Mouse (Mus musculus) heart, postnatal 0 days (tissue): ENCODE measurements around the gene Osbpl5. TPM values are rescaled to one million over a fixed set of nuclear protein-coding genes. Genes with fewer than 3 reads are reported as not detected.

Experiments
- ATAC-seq: fragments of 200-750 bp; cut with Nextera tagmentation; 2 replicates; pipeline ENCODE4 v1.8.0; 2017; ENCODE audit warnings: low read depth, moderate number of reproducible peaks, moderate library complexity; ENCODE audit not compliant: insufficient read depth
- DNase-seq: peaks from one replicate; pipeline ENCODE4 v3.0.0-alpha.2; 2016; ENCODE audit warnings: low spot score
- H3K27ac ChIP-seq: fragments of 300-500 bp; sonication (generic); 2 replicates; pipeline ENCODE4 v1.5.1; 2014; ENCODE audit warnings: low read depth, mild to moderate bottlenecking
- H3K27me3 ChIP-seq: fragments of 300-500 bp; sonication (generic); 2 replicates; pipeline ENCODE4 v1.6.1; 2014; ENCODE audit warnings: low read length, mixed read lengths; ENCODE audit not compliant: control insufficient read depth, insufficient read depth
- H3K36me3 ChIP-seq: fragments of 300-500 bp; sonication (generic); replicated peaks from 2 replicates; pipeline ENCODE4 v1.6.1; 2014; ENCODE audit warnings: low read length, mixed read lengths; ENCODE audit not compliant: control insufficient read depth, insufficient read depth
- H3K4me1 ChIP-seq: fragments of 300-500 bp; sonication (generic); 2 replicates; pipeline ENCODE4 v1.6.1; 2014; ENCODE audit warnings: antibody characterized with exemption; ENCODE audit not compliant: control insufficient read depth, insufficient read depth
- H3K4me2 ChIP-seq: fragments of 300-500 bp; sonication (generic); 2 replicates; pipeline ENCODE4 v1.6.1; 2014; ENCODE audit warnings: low read depth, mild to moderate bottlenecking, low read length, moderate library complexity
- H3K4me3 ChIP-seq: fragments of 300-500 bp; sonication (generic); 2 replicates; pipeline ENCODE4 v1.5.1; 2014; ENCODE audit warnings: low read depth, low read length
- H3K9ac ChIP-seq: fragments of 300-500 bp; sonication (generic); replicated peaks from 2 replicates; pipeline ENCODE4 v1.6.1; 2014; ENCODE audit warnings: low read depth, low read length, mixed read lengths
- H3K9me3 ChIP-seq: fragments of 300-500 bp; sonication (generic); replicated peaks from 2 replicates; pipeline ENCODE4 v1.6.1; 2016; ENCODE audit warnings: low read length; ENCODE audit not compliant: control insufficient read depth
- CTCF ChIP-seq: IDR thresholded peaks from 2 replicates; pipeline ENCODE4 v1.5.1; 2016; ENCODE audit warnings: antibody characterized with exemption, control low read depth, low read depth
- EP300 ChIP-seq: IDR thresholded peaks from 2 replicates; pipeline ENCODE4 v1.6.1; 2016; ENCODE audit warnings: antibody characterized with exemption, low read depth
- WGBS: fragments of 180-500 bp; shearing (Covaris S2); extraction: QIAGEN DNeasy Blood & Tissue Kit; methylation state at CpG from one replicate; pipeline ENCODE4 v1.1.7; 2014; 5-methylcytosine and 5-hydroxymethylcytosine counted together
- polyA plus RNA-seq: library from polyadenylated mRNA; unstranded; fragments of >200 nt; fragmentation: Nextera tagmentation; extraction: Ambion mirVana; gene quantifications from 2 replicates; pipeline ENCODE4 v1.2.1, GENCODE M21; 2015
- total RNA-seq: library from RNA; depleted of rRNA; stranded (reverse); fragments of >200 nt; gene quantifications from 2 replicates; pipeline ENCODE4 v1.2.3, GENCODE M21; 2014; ENCODE audit warnings: low replicate concordance

Gene Osbpl5
- total and polyA plus RNA-seq, 2 experiments from 2014 or later: 18.1 to 58.7 TPM

- Histone ChIP-seq H3K4me1 (peaks cover 28% of the 10 kb centered on the region), H3K27ac (peak overlapping the region; percentile 82; the same call in 1 of the 2 replicates), H3K4me2 (peak overlapping the region; percentile 84), H3K4me3 (peak overlapping the region; percentile 70), H3K9me3 (no peaks in the 10 kb centered on the region), H3K9ac (peak overlapping the region; percentile 77), H3K27me3 (no peaks in the 10 kb centered on the region), H3K36me3 (no peaks in the 10 kb centered on the region)
- DNase-seq (no peak), ATAC-seq (no peak)
- 31% methylated on average over 2 of the region's 2 CpGs for WGBS
- TF ChIP-seq EP300 (no peak), CTCF (no peak)
Observed at GRCm38 (mm10) chr7:143740653-143741052, 16.1 kb downstream of the Osbpl5 start.

GRCm38 (mm10) chr7:143739511-143740461, 17.0 kb downstream of the Osbpl5 start:
- peak overlapping the region; percentile 70 for H3K4me3 ChIP-seq
- WGBS: 2% methylated on average over 33 of the region's 38 CpGs
- H3K9me3 ChIP-seq: no peaks in the 10 kb centered on the region
- H3K27ac ChIP-seq: peak overlapping the region; percentile 82
- H3K4me2 ChIP-seq: peak overlapping the region; percentile 84
- peak overlapping the region; percentile 77 for H3K9ac ChIP-seq
- TF ChIP-seq EP300: no peak
- TF ChIP-seq CTCF: no peak
- DNase-seq (peak; percentile 87), ATAC-seq (peak; percentile 95)
- peaks cover 28% of the 10 kb centered on the region for H3K4me1 ChIP-seq
- H3K36me3 ChIP-seq: no peaks in the 10 kb centered on the region
- H3K27me3 ChIP-seq: no peaks in the 10 kb centered on the region

- H3K27ac ChIP-seq: peak overlapping the region; percentile 82
- 9% methylated on average over 5 of the region's 5 CpGs for WGBS
- peak overlapping the region; percentile 77; the same call in 1 of the 2 replicates for H3K9ac ChIP-seq
- TF ChIP-seq EP300: no peak
- TF ChIP-seq CTCF: no peak
- H3K9me3 ChIP-seq: no peaks in the 10 kb centered on the region
- H3K27me3 ChIP-seq: no peaks in the 10 kb centered on the region
- H3K4me1 ChIP-seq: peaks cover 28% of the 10 kb centered on the region
- H3K36me3 ChIP-seq: no peaks in the 10 kb centered on the region
- DNase-seq (no peak), ATAC-seq (peak; percentile 15; the same call in 1 of the 2 replicates)
- H3K4me3 ChIP-seq: peak overlapping the region; percentile 70
- peak overlapping the region; percentile 84 for H3K4me2 ChIP-seq
Observed at GRCm38 (mm10) chr7:143738601-143739006, 18.2 kb downstream of the Osbpl5 start.

- TF ChIP-seq EP300 (no peak), CTCF (no peak)
- DNase-seq (peak; percentile 41), ATAC-seq (no peak)
- peak overlapping the region; percentile 84 for H3K4me2 ChIP-seq
- peak overlapping the region; percentile 70; the same call in 1 of the 2 replicates for H3K4me3 ChIP-seq
- no peaks in the 10 kb centered on the region for H3K36me3 ChIP-seq
- H3K9me3 ChIP-seq: no peaks in the 10 kb centered on the region
- H3K4me1 ChIP-seq: peaks cover 28% of the 10 kb centered on the region
- peak overlapping the region; percentile 82; the same call in 1 of the 2 replicates for H3K27ac ChIP-seq
- WGBS: 47% methylated on average over 6 of the region's 6 CpGs
- H3K9ac ChIP-seq: no peak overlapping the region
- H3K27me3 ChIP-seq: no peaks in the 10 kb centered on the region
Observed at GRCm38 (mm10) chr7:143738194-143738593, 18.6 kb downstream of the Osbpl5 start.

GRCm38 (mm10) chr7:143733746-143734145, 23.0 kb downstream of the Osbpl5 start:
- no peak for ATAC-seq
- Histone ChIP-seq H3K4me3 (no peak overlapping the region), H3K27me3 (no peaks in the 10 kb centered on the region), H3K9me3 (no peaks in the 10 kb centered on the region), H3K9ac (no peak overlapping the region), H3K36me3 (no peaks in the 10 kb centered on the region), H3K4me1 (peaks cover 18% of the 10 kb centered on the region), H3K27ac (no peak overlapping the region), H3K4me2 (no peak overlapping the region)
- DNase-seq: no peak
- WGBS: 49% methylated on average over 4 of the region's 4 CpGs
- TF ChIP-seq EP300 (no peak), CTCF (no peak)
